Mouse (Mus musculus) lung, postnatal 0 days (tissue): ENCODE measurements at regions not wholly inside any gene's neighbourhood (a gene's known extent, or its start where the extent isn't known, plus 50 kb on each side); places are given as distances from the start of the nearest gene placed in this dataset.
"Not testable (repeated sequence)": the region's sequence is repeated elsewhere in the genome, so short reads cannot be mapped to it uniquely, and the experiment has no call there.

Experiments used
- ATAC-seq: fragments of 200-750 bp; cut with Nextera tagmentation; 2 replicates; pipeline ENCODE4 v1.8.0; 2017; ENCODE audit warnings: moderate library complexity
- DNase-seq: peaks from one replicate; pipeline ENCODE4 v3.0.0-alpha.2; 2016; ENCODE audit warnings: low spot score
- H3K27ac ChIP-seq: fragments of 300-500 bp; sonication (generic); 2 replicates; pipeline ENCODE4 v1.5.1; 2014; ENCODE audit warnings: antibody characterized with exemption, mild to moderate bottlenecking, low read length, mixed read lengths
- H3K27me3 ChIP-seq: fragments of 300-500 bp; sonication (generic); replicated peaks from 2 replicates; pipeline ENCODE4 v1.6.1; 2014; ENCODE audit warnings: low read length, mixed read lengths; ENCODE audit not compliant: insufficient read depth
- H3K36me3 ChIP-seq: fragments of 300-500 bp; sonication (generic); 2 replicates; pipeline ENCODE4 v1.6.1; 2014; ENCODE audit warnings: low read length, mixed read lengths; ENCODE audit not compliant: insufficient read depth
- H3K4me1 ChIP-seq: fragments of 300-500 bp; sonication (generic); 2 replicates; pipeline ENCODE4 v1.6.1; 2014; ENCODE audit warnings: antibody characterized with exemption, low read depth, low read length, mixed read lengths; ENCODE audit not compliant: insufficient read depth
- H3K4me2 ChIP-seq: fragments of 300-500 bp; sonication (generic); replicated peaks from 2 replicates; pipeline ENCODE4 v1.6.1; 2014; ENCODE audit warnings: low read depth, mild to moderate bottlenecking, low read length, moderate library complexity, mixed read lengths
- H3K4me3 ChIP-seq: fragments of 300-500 bp; sonication (generic); 2 replicates; pipeline ENCODE4 v1.5.1; 2014; ENCODE audit warnings: low read depth, low read length
- H3K9ac ChIP-seq: fragments of 300-500 bp; sonication (generic); replicated peaks from 2 replicates; pipeline ENCODE4 v1.6.1; 2014; ENCODE audit warnings: low read depth, mild to moderate bottlenecking
- H3K9me3 ChIP-seq: fragments of 300-500 bp; sonication (generic); 2 replicates; pipeline ENCODE4 v1.6.1; 2016; ENCODE audit warnings: low read length, mixed read lengths
- CTCF ChIP-seq: IDR thresholded peaks from 2 replicates; pipeline ENCODE4 v1.5.1; 2016; ENCODE audit warnings: antibody characterized with exemption, mild to moderate bottlenecking
- EP300 ChIP-seq: IDR thresholded peaks from 2 replicates; pipeline ENCODE4 v1.6.1; 2016; ENCODE audit warnings: antibody characterized with exemption, mild to moderate bottlenecking, control low read depth
- WGBS: fragments of 180-500 bp; shearing (Covaris S2); extraction: QIAGEN DNeasy Blood & Tissue Kit; methylation state at CpG from one replicate; pipeline ENCODE4 v1.1.7; 2014; 5-methylcytosine and 5-hydroxymethylcytosine counted together

DNA sequence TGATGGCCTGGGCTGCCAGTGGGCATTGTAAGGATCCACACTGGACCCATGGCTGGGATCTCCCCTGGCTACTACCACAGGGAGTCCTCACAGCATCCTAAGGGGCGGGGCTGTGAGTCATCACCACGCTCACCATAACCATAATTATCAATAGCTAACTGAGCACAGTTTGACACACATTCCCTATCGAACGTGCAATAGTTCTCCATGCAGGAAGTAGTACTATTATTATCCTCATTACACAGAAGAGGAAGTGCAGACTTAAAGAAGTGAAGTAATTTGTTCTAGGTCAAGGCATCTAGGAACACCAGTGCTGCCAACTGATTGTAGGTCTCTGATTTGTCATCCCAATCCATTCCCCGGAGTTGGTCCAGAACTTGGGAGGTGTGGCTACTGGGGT is 84.1 kb upstream of the Trim2 start:
- no peak; the same call in 1 of the 2 replicates for ATAC-seq
- H3K9me3 ChIP-seq: no peaks in the 10 kb centered on the region
- H3K36me3 ChIP-seq: no peaks in the 10 kb centered on the region
- WGBS: 83% methylated on average over 5 of the region's 5 CpGs
- no peak for TF ChIP-seq EP300
- TF ChIP-seq CTCF: no peak
- H3K9ac ChIP-seq: no peak overlapping the region
- no peak overlapping the region for H3K4me2 ChIP-seq
- DNase-seq: no peak
- no peak overlapping the region for H3K4me3 ChIP-seq
- H3K4me1 ChIP-seq: no peaks in the 10 kb centered on the region
- H3K27me3 ChIP-seq: no peaks in the 10 kb centered on the region
- no peak overlapping the region for H3K27ac ChIP-seq

DNA sequence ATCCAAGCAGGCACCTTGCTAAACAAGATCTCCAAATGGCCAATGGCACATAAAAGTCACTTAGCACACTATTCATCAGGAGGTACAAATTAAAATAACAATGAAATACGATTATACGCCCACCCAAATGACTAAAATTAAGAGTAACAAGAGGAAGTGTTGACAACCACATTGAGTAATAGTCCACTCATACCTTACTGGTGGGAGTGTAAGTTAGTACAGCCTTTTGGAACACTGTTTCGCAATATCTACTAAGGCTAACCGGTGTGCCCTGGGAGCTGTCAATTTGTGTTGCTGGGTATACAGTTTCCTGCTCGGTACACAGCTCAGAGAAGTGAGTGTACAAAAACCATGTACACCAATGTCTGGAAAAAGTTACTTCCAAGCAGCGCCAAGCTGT is 81.8 kb upstream of the Trim2 start:
- Histone ChIP-seq H3K27me3 (no peaks in the 10 kb centered on the region), H3K9me3 (no peaks in the 10 kb centered on the region), H3K4me3 (no peak overlapping the region), H3K9ac (no peak overlapping the region), H3K4me2 (no peak overlapping the region), H3K4me1 (no peaks in the 10 kb centered on the region), H3K36me3 (no peaks in the 10 kb centered on the region), H3K27ac (no peak overlapping the region)
- 58% methylated on average over 6 of the region's 6 CpGs for WGBS
- ATAC-seq (peak; percentile 64), DNase-seq (peak; percentile 76)
- TF ChIP-seq EP300 (peak; percentile 55; the same call in 1 of the 2 replicates), CTCF (no peak)

DNA sequence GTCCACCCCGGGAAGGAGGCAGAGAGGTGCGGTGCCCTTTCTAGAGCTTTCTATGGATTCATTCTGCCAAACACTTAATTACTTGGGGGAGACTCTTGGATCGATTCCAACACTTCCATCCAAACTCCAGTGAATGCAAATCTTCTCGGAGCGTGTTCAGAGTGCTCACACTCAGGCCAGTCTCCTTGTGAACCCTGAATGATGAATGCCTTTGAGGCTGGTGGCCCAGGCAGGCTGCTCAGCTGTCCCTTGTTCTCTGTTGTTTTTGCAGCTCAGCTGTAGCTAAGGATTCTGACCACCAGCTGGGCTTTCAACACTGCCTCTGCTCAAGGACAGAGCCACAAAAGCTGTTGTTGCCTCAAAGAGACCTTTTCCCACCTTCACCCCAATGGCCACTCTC is 79.0 kb upstream of the Trim2 start:
- no peaks in the 10 kb centered on the region for H3K36me3 ChIP-seq
- H3K27ac ChIP-seq: no peak overlapping the region
- H3K9ac ChIP-seq: no peak overlapping the region
- DNase-seq (peak; percentile 42), ATAC-seq (peak; percentile 47)
- H3K27me3 ChIP-seq: no peaks in the 10 kb centered on the region
- 42% methylated on average over 5 of the region's 5 CpGs for WGBS
- TF ChIP-seq EP300 (no peak), CTCF (no peak)
- no peaks in the 10 kb centered on the region for H3K9me3 ChIP-seq
- H3K4me2 ChIP-seq: no peak overlapping the region
- no peak overlapping the region for H3K4me3 ChIP-seq
- no peaks in the 10 kb centered on the region for H3K4me1 ChIP-seq

DNA sequence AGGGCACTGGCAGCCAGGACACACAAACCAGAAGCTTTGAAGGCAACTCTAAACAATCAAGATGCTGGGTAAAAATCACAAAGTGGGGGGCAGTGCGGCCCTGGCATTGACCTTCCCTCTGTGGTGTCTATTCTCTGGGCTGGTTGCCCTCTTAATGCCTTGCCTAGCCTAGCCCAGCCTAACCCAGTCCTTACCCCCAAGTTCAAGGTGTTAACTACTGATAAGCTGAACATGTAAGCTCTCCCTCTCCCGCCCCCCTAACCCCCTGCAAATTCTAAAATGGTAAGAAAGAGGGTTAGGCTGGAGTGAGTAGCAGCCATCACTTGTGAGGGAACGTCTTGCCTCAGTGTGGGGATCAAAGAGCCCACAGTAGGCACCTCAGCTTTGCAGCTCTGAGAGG is 76.9 kb upstream of the Trim2 start:
- DNase-seq: no peak

DNA sequence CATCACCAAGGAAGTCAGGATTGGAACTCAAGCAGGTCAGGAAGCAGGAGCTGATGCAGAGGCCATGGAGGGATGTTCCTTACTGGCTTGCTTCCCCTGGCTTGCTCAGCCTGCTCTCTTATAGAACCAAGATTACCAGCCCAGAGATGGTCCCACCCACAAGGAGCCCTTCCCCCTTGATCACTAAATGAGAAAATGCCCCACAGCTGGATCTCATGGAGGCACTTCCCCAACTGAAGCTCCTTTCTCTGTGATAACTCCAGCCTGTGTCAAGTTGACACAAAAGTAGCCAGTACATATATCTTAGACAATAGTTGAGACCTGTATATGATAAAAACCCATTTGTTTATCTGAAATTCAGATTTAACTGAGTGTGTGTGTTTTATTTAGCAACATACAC is 76.4 kb upstream of the Trim2 start:
- DNase-seq, H3K27me3 ChIP-seq, ATAC-seq, H3K4me2 ChIP-seq, H3K4me1 ChIP-seq, H3K4me3 ChIP-seq, H3K27ac ChIP-seq, H3K9me3 ChIP-seq, H3K9ac ChIP-seq, H3K36me3 ChIP-seq: not testable (repeated sequence)

More for the DNA sequence above, 76.9 kb upstream of the Trim2 start:
- Histone ChIP-seq H3K27me3 (no peaks in the 10 kb centered on the region), H3K36me3 (no peaks in the 10 kb centered on the region), H3K4me3 (no peak overlapping the region), H3K9me3 (no peaks in the 10 kb centered on the region), H3K4me1 (no peaks in the 10 kb centered on the region), H3K9ac (no peak overlapping the region), H3K27ac (no peak overlapping the region), H3K4me2 (no peak overlapping the region)
- 73% methylated on average over 3 of the region's 3 CpGs for WGBS
- ATAC-seq: no peak
- no peak for TF ChIP-seq CTCF
- no peak for TF ChIP-seq EP300

DNA sequence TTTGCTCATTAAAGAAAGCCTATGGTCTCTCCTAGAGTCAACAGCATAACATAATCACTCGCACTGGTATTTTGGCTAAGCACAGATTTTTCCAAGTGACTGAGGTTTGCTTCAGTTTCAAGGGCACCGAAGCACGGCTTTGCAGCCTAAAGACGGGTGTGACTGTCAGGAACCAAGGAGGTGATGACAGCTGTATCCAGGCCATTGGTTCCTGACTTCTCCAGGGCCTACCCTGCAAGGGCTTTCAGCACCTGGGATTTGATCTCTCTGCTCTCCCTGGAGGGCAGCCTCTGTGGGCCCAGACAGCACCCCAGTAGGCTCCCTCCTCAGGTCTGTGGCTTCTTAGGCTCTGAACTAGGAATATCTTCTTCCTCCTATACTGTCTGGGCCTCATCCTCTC is 75.3 kb upstream of the Trim2 start:
- no peak overlapping the region for H3K4me2 ChIP-seq
- H3K36me3 ChIP-seq: no peaks in the 10 kb centered on the region
- H3K27me3 ChIP-seq: no peaks in the 10 kb centered on the region
- H3K9ac ChIP-seq: no peak overlapping the region
- WGBS: 53% methylated on average over 4 of the region's 4 CpGs
- no peak overlapping the region for H3K27ac ChIP-seq
- DNase-seq (no peak), ATAC-seq (no peak)
- TF ChIP-seq EP300 (no peak), CTCF (no peak)
- H3K4me3 ChIP-seq: no peak overlapping the region
- H3K9me3 ChIP-seq: no peaks in the 10 kb centered on the region
- 0 out of 2 replicates have a peak, but pooled peaks cover 4% of the 10 kb centered on the region for H3K4me1 ChIP-seq

DNA sequence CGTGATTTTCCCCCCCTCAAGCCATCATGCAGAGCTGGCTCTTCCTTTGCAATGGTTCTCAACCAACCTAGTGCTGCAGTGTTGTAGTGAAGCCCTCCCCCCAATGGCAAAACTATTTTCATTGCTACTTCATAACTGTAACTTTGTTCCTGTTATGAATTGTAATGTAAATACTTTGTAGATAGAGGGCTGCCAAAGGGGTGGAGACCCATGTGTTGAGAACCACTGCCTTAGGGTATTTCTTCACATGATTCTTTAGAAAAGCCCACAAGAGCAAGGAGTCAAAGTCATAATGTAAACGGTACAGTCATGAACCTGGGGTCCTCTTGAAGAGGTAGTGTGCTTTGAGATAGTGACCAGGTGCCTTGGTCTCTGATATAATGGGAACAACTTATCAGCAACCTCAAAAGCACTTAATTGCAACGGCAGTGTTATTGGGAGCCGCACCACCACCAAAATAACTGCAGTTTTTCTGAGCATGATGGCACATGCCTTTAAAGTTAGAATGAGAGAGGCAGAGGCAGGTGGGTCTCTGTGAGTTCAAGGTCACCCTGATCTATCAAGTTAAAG is 72.4 kb upstream of the Trim2 start:
- H3K27ac ChIP-seq: 0 out of 2 replicates have a peak overlapping the region, but pooled peaks have one; percentile 1

More for the DNA sequence above, 72.4 kb upstream of the Trim2 start:
- ATAC-seq (peak; percentile 89), DNase-seq (peak; percentile 88)
- 40% methylated on average over 4 of the region's 4 CpGs for WGBS
- Histone ChIP-seq H3K9ac (no peak overlapping the region), H3K9me3 (no peaks in the 10 kb centered on the region), H3K4me1 (peaks cover 8% of the 10 kb centered on the region; the same call in 1 of the 2 replicates), H3K4me2 (no peak overlapping the region), H3K27me3 (no peaks in the 10 kb centered on the region), H3K36me3 (no peaks in the 10 kb centered on the region), H3K4me3 (no peak overlapping the region)
- peak; percentile 15; the same call in 1 of the 2 replicates for TF ChIP-seq CTCF
- peak; percentile 81 for TF ChIP-seq EP300
